Mouse (Mus musculus) heart, postnatal 0 days (tissue): ENCODE results near the gene Kcnj11.

Experiments
- CTCF ChIP-seq: IDR thresholded peaks from 2 replicates; pipeline ENCODE4 v1.5.1; 2016; ENCODE audit warnings: antibody characterized with exemption, control low read depth, low read depth
- EP300 ChIP-seq: IDR thresholded peaks from 2 replicates; pipeline ENCODE4 v1.6.1; 2016; ENCODE audit warnings: antibody characterized with exemption, low read depth

- TF ChIP-seq CTCF (no peak), EP300 (no peak)
Observed at GRCm38 (mm10) chr7:46113435-46113834, 12.9 kb upstream of the Kcnj11 start.
